Comparison of ENCODE assay signal across 9 mouse cellular contexts in genomic region chr1:155574966-155575673, GRCm38 (mm10). TPM values are rescaled to one million over a fixed set of nuclear protein-coding genes. Genes with fewer than 3 reads are reported as not detected.
DNase-seq lines count a peak whose midpoint lies in the region.
"Had no signal": no experiment of that assay in that cellular context is flagged by ENCODE, and none has a peak within 500 bp of the region (broad histone marks: within the 10 kb centered on the region; RNA-seq: fewer than 3 reads in every experiment).

No protein-coding gene starts in this region.

- no peak overlapping the region for H3K27ac ChIP-seq in hindbrain, embryonic 10.5 days
- H3K27ac ChIP-seq in midbrain, embryonic 10.5 days (replicated peaks): no peak overlapping the region
- H3K27ac ChIP-seq: liver, embryonic 15.5 days had no signal

- peaks cover 15% of the 10 kb centered on the region for H3K36me3 ChIP-seq in hindbrain, embryonic 10.5 days
- peaks cover 19% of the 10 kb centered on the region for H3K36me3 ChIP-seq in midbrain, embryonic 10.5 days

- H3K4me1 ChIP-seq in hindbrain, embryonic 10.5 days (replicated peaks): no peaks in the 10 kb centered on the region
- no peaks in the 10 kb centered on the region for H3K4me1 ChIP-seq in midbrain, embryonic 10.5 days
- H3K4me1 ChIP-seq: liver, embryonic 15.5 days had no signal

- 28% methylated on average over 7 of the region's 7 CpGs for WGBS in hindbrain, embryonic 10.5 days
- WGBS in midbrain, embryonic 10.5 days: 29% methylated on average over 7 of the region's 7 CpGs

- intact Hi-C loops in heart, postnatal 10 days (cut with DNase I): loop anchor here (2.0 kb wide), 1 partner anchor 146 kb away; no protein-coding TSS in a partner anchor

- no peak overlapping the region for H3K4me3 ChIP-seq in hindbrain, embryonic 10.5 days
- H3K4me3 ChIP-seq in midbrain, embryonic 10.5 days: no peak overlapping the region
- H3K4me3 ChIP-seq: liver, embryonic 15.5 days had no signal

- no peaks in the 10 kb centered on the region for H3K9me3 ChIP-seq in hindbrain, embryonic 10.5 days
- H3K9me3 ChIP-seq in midbrain, embryonic 10.5 days (replicated peaks): no peaks in the 10 kb centered on the region
- H3K9me3 ChIP-seq: liver, embryonic 15.5 days had no signal

- peak; percentile 64 to 83 for DNase-seq in heart, postnatal 10 days
- no peak for DNase-seq in heart, adult 11 months
- peak; percentile 67 for DNase-seq in adrenal gland, postnatal 25 days
- peak; percentile 56 for DNase-seq in embryo, embryonic 9.5 days (ENCODE audit: extremely low spot score)
- DNase-seq in hindbrain, embryonic 10.5 days (ENCODE audit: low spot score): peak; percentile 63
- peak; percentile 76 to 88 for DNase-seq in layer of hippocampus, postnatal 14 days (ENCODE audit: low spot score in 2 of 2)
- peak; percentile 54 for DNase-seq in midbrain, embryonic 10.5 days (ENCODE audit: low spot score)
- peak; percentile 90 for DNase-seq in right cerebral cortex, postnatal 4 days

- H3K27me3 ChIP-seq in hindbrain, embryonic 10.5 days (ENCODE audit: insufficient read depth, poor library complexity, severe bottlenecking): no peaks in the 10 kb centered on the region
- H3K27me3 ChIP-seq in midbrain, embryonic 10.5 days (ENCODE audit: low read depth, poor library complexity, severe bottlenecking): no peaks in the 10 kb centered on the region
- H3K27me3 ChIP-seq: liver, embryonic 15.5 days had no signal

RNA-seq across cellular contexts. Expression of gene Acbd6, which starts 17.2 kb away (rescaled TPM):
- 10 to 100 TPM; 63.4 to 64.7 TPM for total RNA-seq in heart, postnatal 10 days (2021)
- 64.9 and 81.0 TPM in 2 replicates for total RNA-seq in adrenal gland, postnatal 25 days (2021)
- 72.8 and 83.6 TPM in 2 replicates for polyA plus RNA-seq in hindbrain, embryonic 10.5 days (2016; fragmentation: Nextera tagmentation; extraction: Ambion mirVana)
- 10 to 100 TPM; 92.0 to 92.7 TPM for total RNA-seq in layer of hippocampus, postnatal 14 days (2021)
- 69.1 and 71.5 TPM in 2 replicates for polyA plus RNA-seq in midbrain, embryonic 10.5 days (2016; fragmentation: Nextera tagmentation; extraction: Ambion mirVana)
